Mouse (Mus musculus) left cerebral cortex, postnatal 10 days (tissue): ENCODE data around the gene Vsnl1. TPM values are rescaled to one million over a fixed set of nuclear protein-coding genes. Genes with fewer than 3 reads are reported as not detected.

Source experiments
- DNase-seq, 2 experiments: peaks; one replicate each; pipeline ENCODE4 v3.0.0; 2021 to 2022; ENCODE audit warnings: low spot score in 2 of 2, mixed read lengths in 1 of 2; ENCODE audit errors: extremely low spot score in 1 of 2
- intact Hi-C: fragments of 180-260 bp; cut with DNase I; formaldehyde crosslinking; loops from one replicate; pipeline ENCODE4 v1.15.1; 2025
- microRNA-seq: library from miRNA; unstranded; fragments of <30 nt; microRNA quantifications from one replicate; pipeline ENCODE4 v1.2.0, GENCODE M21; 2022
- total RNA-seq, 2 experiments: library from RNA; stranded (reverse); gene quantifications; 2 replicates each; pipeline ENCODE4 v1.2.3; 2021

The Vsnl1 gene
- total RNA-seq, 2 experiments from 2014 or later = 511 to 517 TPM

DNA sequence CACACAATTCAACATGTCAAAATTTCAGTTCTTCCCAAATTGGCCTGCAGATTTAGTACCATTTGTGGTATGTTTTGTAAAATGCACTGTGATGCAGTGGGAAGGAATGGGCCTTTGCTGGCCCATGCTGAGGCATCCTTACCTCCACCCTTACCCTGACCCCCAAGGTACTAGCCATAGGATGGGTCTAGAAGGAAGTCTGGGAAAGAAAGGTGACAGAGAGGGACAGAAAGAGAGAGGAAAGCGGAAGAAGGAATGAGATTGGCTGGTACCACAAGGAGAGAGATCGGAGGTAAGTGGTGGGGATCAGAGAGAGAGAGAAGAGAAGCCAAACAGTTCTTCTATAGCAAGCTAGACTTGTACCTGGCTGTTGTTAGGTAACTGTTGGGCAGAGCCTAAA, 125.3 kb downstream of the Vsnl1 start:
- DNase-seq = no peak

DNA sequence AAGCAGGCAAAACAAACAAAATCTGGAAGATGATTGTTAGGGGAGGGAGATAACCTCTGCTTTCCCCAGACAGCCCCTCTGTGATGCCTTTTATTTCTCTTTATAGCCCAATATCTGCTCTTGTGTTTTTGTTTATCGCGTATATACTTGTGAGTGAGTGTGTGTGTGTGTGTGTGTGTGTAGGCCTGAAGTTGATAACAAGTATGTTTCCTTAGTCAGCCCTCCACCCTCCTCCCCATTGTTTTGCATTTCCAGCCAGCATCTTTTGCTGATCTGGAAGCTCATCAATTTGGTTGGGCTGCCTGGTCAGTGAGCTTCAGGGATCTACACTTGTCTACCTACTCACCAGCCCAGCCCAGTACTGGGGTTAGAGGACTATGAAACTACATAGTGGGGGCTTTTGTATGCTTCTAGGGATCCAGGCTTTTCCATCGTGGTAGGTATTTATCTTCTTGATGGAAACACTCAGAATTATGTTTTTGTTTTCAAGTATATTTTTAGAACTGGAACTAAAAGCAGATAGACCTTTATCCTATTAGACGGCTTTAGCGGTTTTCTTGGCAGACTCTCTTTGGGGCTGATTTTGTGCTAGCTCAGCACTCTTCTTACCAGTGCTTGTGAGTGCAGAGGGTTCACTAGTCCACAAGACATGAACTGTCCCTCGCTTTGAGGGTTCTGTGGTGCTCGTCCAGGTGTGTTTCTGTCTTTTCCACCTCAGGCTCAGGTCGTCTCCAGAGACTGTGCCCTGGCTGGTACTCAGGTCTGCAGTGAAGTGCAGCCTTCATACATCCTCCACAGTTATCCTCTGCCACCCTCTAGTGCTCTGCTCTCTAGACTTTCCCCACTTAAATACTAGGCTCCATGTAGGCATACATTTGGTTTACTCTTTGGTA, 129.4 kb downstream of the Vsnl1 start:
- intact Hi-C loops = no loop called here
- DNase-seq = no peak

More for the DNA sequence above, 125.3 kb downstream of the Vsnl1 start:
- intact Hi-C loops = loop anchor here (5.0 kb wide), 1 partner anchor 836 kb away; no protein-coding TSS in a partner anchor

DNA sequence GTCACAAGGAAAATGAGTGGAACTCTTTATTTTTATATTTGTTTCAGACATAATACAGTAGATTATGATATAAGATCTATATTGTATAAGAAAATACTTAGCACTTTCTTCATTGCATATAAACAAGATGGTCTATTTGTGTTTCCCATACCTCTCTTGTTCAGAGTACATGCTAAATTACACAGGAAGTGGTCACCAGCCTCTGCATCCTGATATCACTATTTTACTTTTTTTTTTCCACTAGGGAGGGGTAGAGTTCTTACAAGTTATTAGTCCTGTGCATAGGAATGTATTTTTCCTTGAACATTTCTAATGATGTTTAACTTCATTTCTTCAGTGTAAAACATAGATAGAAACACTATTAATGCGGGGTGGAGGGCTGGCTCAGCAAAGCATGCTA, 135.6 kb downstream of the Vsnl1 start:
- intact Hi-C loops = no loop called here

DNA sequence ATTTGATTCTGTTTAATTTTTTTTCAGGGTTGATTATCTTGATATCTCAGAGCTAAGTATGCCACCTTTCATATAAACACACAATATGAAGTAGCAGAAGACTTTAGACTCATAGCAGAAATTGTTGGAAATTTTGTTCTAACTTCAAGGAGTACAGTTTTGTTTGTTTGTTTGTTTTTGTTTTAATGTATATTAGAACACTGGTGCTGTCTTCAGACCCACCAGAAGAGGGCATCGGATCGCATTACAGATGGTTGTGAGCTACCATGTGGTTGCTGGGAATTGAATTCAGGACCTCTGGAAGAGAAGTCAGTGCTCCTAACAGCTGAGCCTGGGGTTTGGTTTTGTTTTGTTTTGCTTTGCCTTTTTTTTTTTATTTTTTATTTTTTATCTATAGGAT, 150.0 kb downstream of the Vsnl1 start:
- no peak for DNase-seq
- intact Hi-C loops = no loop called here

More for the DNA sequence above, 135.6 kb downstream of the Vsnl1 start:
- no peak for DNase-seq

DNA sequence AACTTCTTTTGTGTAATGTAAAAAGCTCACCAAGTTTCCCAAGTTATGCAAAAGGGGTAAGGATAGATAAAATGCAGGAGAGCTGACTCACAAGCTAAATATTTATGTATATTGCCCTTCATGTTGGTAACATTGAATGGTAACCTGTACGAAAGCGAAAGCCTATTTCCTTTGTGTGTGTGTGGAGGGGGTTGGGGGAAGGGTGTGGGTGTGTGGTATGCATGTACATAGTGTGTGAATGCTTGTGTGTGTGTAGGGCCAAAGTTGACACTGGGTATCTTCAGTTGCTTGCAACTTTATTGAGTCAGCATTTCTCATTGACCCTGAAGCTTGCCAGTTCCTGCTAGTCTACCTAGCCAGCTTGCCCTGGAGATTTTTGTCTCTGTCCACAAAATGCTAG, 154.8 kb downstream of the Vsnl1 start:
- no peak for DNase-seq
- intact Hi-C loops = no loop called here

DNA sequence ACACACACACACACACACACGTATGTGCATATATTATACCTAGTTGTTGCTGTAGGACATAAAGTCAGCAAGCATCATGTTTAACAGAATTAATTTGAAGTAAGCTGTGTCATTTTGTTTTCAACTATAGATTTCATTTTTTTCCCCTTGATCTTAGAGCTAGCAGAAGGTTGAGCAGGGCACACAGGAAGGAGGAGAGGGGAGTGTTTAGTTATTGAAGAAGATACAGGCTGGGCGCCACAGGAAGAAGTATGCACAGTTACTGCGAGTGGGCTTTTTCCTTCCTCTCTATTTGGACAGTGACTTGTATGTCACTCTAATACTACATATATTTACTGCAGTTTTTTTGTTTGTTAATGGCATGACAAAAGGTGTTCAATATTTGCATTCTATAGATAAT, 156.5 kb downstream of the Vsnl1 start:
- DNase-seq = no peak
- intact Hi-C loops = no loop called here

DNA sequence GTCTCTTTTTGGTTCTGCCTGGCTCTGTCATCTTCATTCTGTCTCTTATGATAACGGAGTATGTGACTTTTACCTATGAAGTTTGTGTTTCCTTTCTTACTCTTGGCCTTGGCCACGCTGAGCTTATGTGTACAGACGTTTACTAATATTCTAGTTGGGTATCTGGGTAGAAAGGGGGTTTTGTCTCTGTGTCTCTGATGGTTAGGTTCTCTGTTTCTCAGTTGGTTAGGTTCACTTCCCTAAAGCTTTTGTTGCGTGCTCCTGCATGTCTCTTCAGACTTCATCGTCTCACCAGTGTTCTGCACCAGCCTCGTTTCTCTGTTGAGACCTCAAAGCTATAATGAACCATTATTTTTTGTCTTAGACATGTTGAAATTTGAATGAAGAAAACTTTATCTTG, 159.2 kb downstream of the Vsnl1 start:
- intact Hi-C loops = no loop called here
- no peak for DNase-seq

DNA sequence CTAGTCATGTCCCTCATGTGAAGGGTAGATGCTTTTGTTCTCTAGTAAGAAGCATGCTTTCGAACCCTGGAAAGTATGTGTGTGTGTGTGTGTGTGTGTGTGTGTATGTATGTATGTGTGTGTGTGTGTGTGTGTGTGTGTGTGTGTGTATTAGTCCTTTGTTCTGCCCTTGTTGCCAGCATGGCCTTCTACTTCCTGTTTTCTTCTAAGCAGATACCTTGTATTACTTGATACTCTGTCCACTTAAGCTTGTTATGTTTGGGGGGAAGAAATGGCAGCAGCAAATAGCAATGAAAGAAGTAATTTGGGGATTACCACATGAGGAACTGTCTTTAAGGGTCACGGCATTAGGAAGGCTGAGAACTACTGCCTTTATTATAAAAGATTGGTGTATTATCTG, 159.8 kb downstream of the Vsnl1 start:
- DNase-seq = no peak
- intact Hi-C loops = no loop called here

Small RNA genes lying within 50 kb of the gene (microRNA-seq; reads per million reads assigned to microRNA genes)
- gene Mir7675 = not detected

Other genes starting within 250 kb of the Vsnl1 start
- not detected for gene Msgn1, start 227.6 kb downstream of the Vsnl1 start, total RNA-seq
- gene Gen1, start 170.8 kb downstream of the Vsnl1 start, total RNA-seq = 1 to 10 TPM; 2.4 to 4.3 TPM
- gene Smc6, start 170.7 kb downstream of the Vsnl1 start, total RNA-seq = 10 to 100 TPM; 36.9 to 37.2 TPM
- gene Rad51ap2, start 19.5 kb upstream of the Vsnl1 start, total RNA-seq = 1 to 10 TPM; 2.5 to 3.3 TPM